ENCODE assay signal across 11 mouse cellular contexts in the genomic region with DNA sequence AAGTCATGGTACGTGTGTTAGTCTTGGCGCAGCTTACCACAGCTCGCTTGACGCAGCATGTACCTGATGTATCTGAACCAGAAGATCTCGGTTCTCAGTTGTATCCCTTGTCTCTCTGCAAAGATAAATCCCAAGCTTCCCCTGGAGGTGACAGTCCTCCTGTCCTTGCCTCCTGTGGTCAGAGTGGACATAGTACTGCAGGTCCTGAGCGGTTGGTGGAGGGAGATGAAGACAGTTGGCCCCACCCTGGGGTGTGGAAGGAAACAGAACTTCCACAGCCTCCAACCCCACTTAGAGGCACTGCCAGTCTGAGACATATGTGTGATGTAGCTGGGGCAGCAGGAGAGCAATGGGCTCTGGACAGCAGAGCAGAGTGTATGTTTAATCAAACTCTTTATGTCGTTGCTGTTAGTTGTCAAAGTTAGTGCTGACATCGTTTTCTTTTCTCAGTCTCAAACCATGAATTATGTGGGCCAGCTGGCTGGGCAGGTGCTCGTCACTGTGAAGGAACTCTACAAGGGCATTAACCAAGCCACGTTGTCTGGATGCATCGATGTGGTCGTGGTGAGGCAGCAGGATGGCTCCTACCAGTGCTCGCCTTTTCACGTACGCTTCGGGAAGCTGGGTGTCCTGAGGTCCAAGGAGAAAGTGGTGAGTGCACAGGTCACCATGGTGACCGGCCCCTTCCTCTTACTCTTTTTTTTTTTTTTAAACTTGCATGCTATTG. TPM values are rescaled to one million over a fixed set of nuclear protein-coding genes. Genes with fewer than 3 reads are reported as not detected.
A peak's percentile ranks its signal among the peaks of the same experiment; 100 is the strongest.
DNase-seq lines count a peak whose midpoint lies in the region; ATAC-seq and TF ChIP-seq lines count a peak whose summit lies in the region.
"Had no signal": no experiment of that assay in that cellular context is flagged by ENCODE, and none has a peak within 500 bp of the region (broad histone marks: within the 10 kb centered on the region; RNA-seq: fewer than 3 reads in every experiment).

No protein-coding gene starts in this region.

- H3K9me3 ChIP-seq in kidney, embryonic 15.5 days (replicated peaks) = no peaks in the 10 kb centered on the region
- no peaks in the 10 kb centered on the region for H3K9me3 ChIP-seq in MEL (replicated peaks; ENCODE audit: insufficient read depth, low read length)
- H3K9me3 ChIP-seq in megakaryocyte, embryonic 14.5 days = 0 out of 2 replicates have a peak, but pooled peaks cover 3% of the 10 kb centered on the region
- no peaks in the 10 kb centered on the region for H3K9me3 ChIP-seq in midbrain, embryonic 13.5 days
- H3K9me3 ChIP-seq in hindbrain, embryonic 12.5 days (replicated peaks) = no peaks in the 10 kb centered on the region

- no peak for TF ChIP-seq CTCF in MEL (IDR thresholded peaks at IDR 0.05 in 2 of 3, conservative IDR thresholded peaks at IDR 0.05 in 1 of 3; ENCODE audit: control insufficient read depth in 1 of 3, insufficient read depth in 1 of 3, low read depth in 2 of 3, low read length in 3 of 3, poor library complexity in 1 of 3, severe bottlenecking in 1 of 3)

- peaks cover 43% of the 10 kb centered on the region for H3K79me2 ChIP-seq in MEL (ENCODE audit: control insufficient read depth, insufficient read depth, low read length, poor library complexity)

- H3K4me3 ChIP-seq in kidney, embryonic 15.5 days (replicated peaks) = no peak overlapping the region
- peak overlapping the region; percentile 49 to 60 for H3K4me3 ChIP-seq in MEL (ENCODE audit: control insufficient read depth in 1 of 2, insufficient read depth in 1 of 2, low read depth in 2 of 2, low read length in 2 of 2)
- H3K4me3 ChIP-seq in megakaryocyte, embryonic 14.5 days (replicated peaks) = peak overlapping the region; percentile 89
- H3K4me3 ChIP-seq in midbrain, embryonic 13.5 days (replicated peaks) = no peak overlapping the region
- H3K4me3 ChIP-seq in hindbrain, embryonic 12.5 days = no peak overlapping the region
- H3K4me3 ChIP-seq: midbrain, embryonic 12.5 days had no signal

- no peak for ATAC-seq in kidney, embryonic 15.5 days (replicated peaks; ENCODE audit: low FRiP score)
- ATAC-seq in hematopoietic stem cell, adult 5-6 weeks (replicated peaks in 1 of 2; ENCODE audit: insufficient read depth in 1 of 2, low FRiP score in 2 of 2, low TSS enrichment in 1 of 2, low read depth in 1 of 2, poor library complexity in 2 of 2, severe bottlenecking in 2 of 2) = peak; percentile 47 to 55
- no peak for ATAC-seq in midbrain, embryonic 13.5 days
- ATAC-seq in hindbrain, embryonic 12.5 days (ENCODE audit: low FRiP score) = no peak
- ATAC-seq: forebrain, embryonic 14.5 days; hindbrain, embryonic 16.5 days had no signal

- H3K36me3 ChIP-seq in kidney, embryonic 15.5 days = peaks cover 29% of the 10 kb centered on the region
- H3K36me3 ChIP-seq in MEL (ENCODE audit: control insufficient read depth in 1 of 2, insufficient read depth in 2 of 2, low read length in 2 of 2) = peaks cover 25 to 57% of the 10 kb centered on the region in 2 experiments
- H3K36me3 ChIP-seq in megakaryocyte, embryonic 14.5 days (replicated peaks; ENCODE audit: low read length) = peaks cover 66% of the 10 kb centered on the region
- peaks cover 10% of the 10 kb centered on the region for H3K36me3 ChIP-seq in midbrain, embryonic 13.5 days
- peaks cover 5% of the 10 kb centered on the region for H3K36me3 ChIP-seq in hindbrain, embryonic 12.5 days

- H3K4me1 ChIP-seq in kidney, embryonic 15.5 days = peaks cover 39% of the 10 kb centered on the region
- H3K4me1 ChIP-seq in MEL (ENCODE audit: control insufficient read depth in 1 of 2, insufficient read depth in 2 of 2, low read length in 2 of 2) = peaks cover 44 to 46% of the 10 kb centered on the region in 2 experiments
- peaks cover 84% of the 10 kb centered on the region for H3K4me1 ChIP-seq in megakaryocyte, embryonic 14.5 days
- H3K4me1 ChIP-seq in midbrain, embryonic 13.5 days (replicated peaks) = peaks cover 8% of the 10 kb centered on the region
- peaks cover 11% of the 10 kb centered on the region for H3K4me1 ChIP-seq in hindbrain, embryonic 12.5 days

- H3K27ac ChIP-seq in kidney, embryonic 15.5 days = peak overlapping the region; percentile 28; the same call in 1 of the 2 replicates
- H3K27ac ChIP-seq in MEL (ENCODE audit: control insufficient read depth, low read depth, low read length) = peak overlapping the region; percentile 68
- H3K27ac ChIP-seq in midbrain, embryonic 13.5 days = no peak overlapping the region
- no peak overlapping the region for H3K27ac ChIP-seq in hindbrain, embryonic 12.5 days
- H3K27ac ChIP-seq: midbrain, embryonic 12.5 days had no signal

- H3K9ac ChIP-seq in kidney, embryonic 15.5 days = no peak overlapping the region
- peak overlapping the region; percentile 58 for H3K9ac ChIP-seq in MEL (ENCODE audit: control insufficient read depth, low read depth, low read length, poor library complexity, severe bottlenecking)
- H3K9ac ChIP-seq in midbrain, embryonic 13.5 days (replicated peaks) = no peak overlapping the region
- H3K9ac ChIP-seq in hindbrain, embryonic 12.5 days = no peak overlapping the region
- H3K9ac ChIP-seq: midbrain, embryonic 12.5 days had no signal

- no peak for TF ChIP-seq RAD21 in MEL (IDR thresholded peaks at IDR 0.05; ENCODE audit: low read depth, low read length)

- no peak for DNase-seq in kidney, postnatal 10 days
- peak; percentile 40 for DNase-seq in MEL (ENCODE audit: low read depth, low spot score)
- no peak for DNase-seq in thymus, postnatal 25 days

- WGBS in kidney, embryonic 15.5 days = 69% methylated on average over 17 of the region's 17 CpGs
- WGBS in midbrain, embryonic 13.5 days = 86% methylated on average over 17 of the region's 17 CpGs
- WGBS in hindbrain, embryonic 12.5 days = 90% methylated on average over 17 of the region's 17 CpGs

- TF ChIP-seq EP300 in MEL (IDR thresholded peaks at IDR 0.05; ENCODE audit: low read depth in 1 of 2, low read length in 2 of 2) = no peak

- TF ChIP-seq POLR2A in MEL (IDR thresholded peaks at IDR 0.05; ENCODE audit: control insufficient read depth in 1 of 2, insufficient read depth in 1 of 2, low read depth in 1 of 2, low read length in 2 of 2, poor library complexity in 1 of 2) = no peak; a peak in 1 of 4 replicates

- H3K4me2 ChIP-seq in kidney, embryonic 15.5 days = no peak overlapping the region
- no peak overlapping the region for H3K4me2 ChIP-seq in midbrain, embryonic 13.5 days (replicated peaks)
- H3K4me2 ChIP-seq in hindbrain, embryonic 12.5 days (replicated peaks) = no peak overlapping the region
- H3K4me2 ChIP-seq: midbrain, embryonic 12.5 days had no signal

- H3K27me3 ChIP-seq in kidney, embryonic 15.5 days = no peaks in the 10 kb centered on the region
- no peaks in the 10 kb centered on the region for H3K27me3 ChIP-seq in MEL (ENCODE audit: control insufficient read depth in 1 of 2, insufficient read depth in 2 of 2, low read length in 2 of 2)
- H3K27me3 ChIP-seq in megakaryocyte, embryonic 14.5 days (replicated peaks) = no peaks in the 10 kb centered on the region
- no peaks in the 10 kb centered on the region for H3K27me3 ChIP-seq in midbrain, embryonic 13.5 days
- H3K27me3 ChIP-seq in hindbrain, embryonic 12.5 days = no peaks in the 10 kb centered on the region
- H3K27me3 ChIP-seq: midbrain, embryonic 12.5 days had no signal

TF ChIP-seq in MEL, 35 proteins besides CTCF, POLR2A, EP300 and RAD21:
- TF ChIP-seq ZC3H11A (IDR thresholded peaks at IDR 0.05; ENCODE audit: low read depth, low read length) (no peak), USF1 (IDR thresholded peaks at IDR 0.05; ENCODE audit: low read depth, low read length) (no peak), SMC3 (IDR thresholded peaks at IDR 0.05; ENCODE audit: low read depth, low read length) (no peak), ZKSCAN1 (IDR thresholded peaks at IDR 0.05; ENCODE audit: low read depth, low read length) (no peak), HCFC1 (IDR thresholded peaks at IDR 0.05; ENCODE audit: low read depth, low read length) (no peak), MEF2A (IDR thresholded peaks at IDR 0.05; ENCODE audit: extremely low read depth, insufficient replicate concordance, low read depth, low read length, poor library complexity, severe bottlenecking) (no peak), ELF1 (IDR thresholded peaks at IDR 0.05; ENCODE audit: low read depth, low read length) (no peak), MXI1 (IDR thresholded peaks at IDR 0.05; ENCODE audit: low read depth, low read length) (no peak), CHD1 (IDR thresholded peaks at IDR 0.05; ENCODE audit: low read depth, low read length) (no peak)

RNA-seq across cellular contexts. Expression of gene Lpin2, which starts 32.3 kb away (rescaled TPM):
- polyA plus RNA-seq in kidney, embryonic 15.5 days (2015; fragmentation: Nextera tagmentation; extraction: Ambion mirVana) = 70.7 and 75.3 TPM in 2 replicates
- total RNA-seq in MEL (2012; rRNA removed) = 22.4 and 24.4 TPM in 2 replicates
- 10 to 100 TPM in 1 of 2 experiments, not detected in 1; 32.1 TPM for polyA plus RNA-seq in MEL (2012; ENCODE audit: insufficient read depth in 1 of 2, insufficient read length in 2 of 2, low read depth in 1 of 2, low replicate concordance in 2 of 2, missing spikeins in 1 of 2)
- 54.8 and 72.9 TPM in 2 replicates for total RNA-seq in hematopoietic stem cell, adult 5-6 weeks (2017)
- 7.6 TPM in 2 replicates for polyA plus RNA-seq in megakaryocyte, embryonic 14.5 days (2012; ENCODE audit: insufficient read depth, low replicate concordance)
- 35.3 and 35.5 TPM in 2 replicates for polyA plus RNA-seq in midbrain, embryonic 13.5 days (2015; fragmentation: Nextera tagmentation; extraction: Ambion mirVana)
- polyA plus RNA-seq in hindbrain, embryonic 12.5 days (2016; fragmentation: Nextera tagmentation; extraction: Ambion mirVana) = 42.8 and 43.1 TPM in 2 replicates

Comparison
In these comparisons a context has a peak if more than half of its experiments do, and no peak if none do; other contexts are left out.
1. ATAC-seq: peak in hematopoietic stem cell, adult 5-6 weeks (2 of 2); none in kidney, embryonic 15.5 days (single experiment), midbrain, embryonic 13.5 days (single experiment) and hindbrain, embryonic 12.5 days (single experiment).
2. H3K27ac ChIP-seq: peak in kidney, embryonic 15.5 days (single experiment) and MEL (single experiment); none in midbrain, embryonic 13.5 days (single experiment) and hindbrain, embryonic 12.5 days (single experiment).
3. H3K4me3 ChIP-seq: peak in MEL (2 of 2) and megakaryocyte, embryonic 14.5 days (single experiment); none in kidney, embryonic 15.5 days (single experiment), midbrain, embryonic 13.5 days (single experiment) and hindbrain, embryonic 12.5 days (single experiment).